Mouse (Mus musculus) leukemia stem cell, adult 10-12 weeks (primary cell): Measurements from ENCODE around the gene Mtf1. TPM values are rescaled to one million over a fixed set of nuclear protein-coding genes. Genes with fewer than 3 reads are reported as not detected.

Source experiments
- polyA plus RNA-seq: library from polyadenylated mRNA; stranded (reverse); fragments of >175 nt; gene quantifications from 2 replicates; pipeline ENCODE4 v1.2.3, GENCODE M21; 2012; ENCODE audit warnings: low replicate concordance

The Mtf1 gene
- 20.5 and 27.9 TPM in 2 replicates for polyA plus RNA-seq

GRCm38 (mm10) chr4:124801552-124802308 lies at the start of gene Mtf1:
Gene Mtf1, plus strand, starts transcription at chr4:124802104.

GRCm38 (mm10) chr4:124850261-124850913 lies 48.5 kb downstream of the Mtf1 start, which contains the start of gene Yrdc:
Gene Yrdc, plus strand, starts transcription at chr4:124850679.

GRCm38 (mm10) chr4:124850933-124851658 lies 49.2 kb downstream of the Mtf1 start, which contains the start of gene 1110065P20Rik:
Gene 1110065P20Rik, minus strand, starts transcription at chr4:124851196.

GRCm38 (mm10) chr4:124861283-124862188 lies 59.6 kb downstream of the Mtf1 start, which contains the start of gene Maneal:
Gene Maneal, minus strand, starts transcription at chr4:124862171.

GRCm38 (mm10) chr4:124880599-124880998 lies 78.7 kb downstream of the Mtf1 start, which contains the start of gene Epha10:
Gene Epha10, plus strand, starts transcription at chr4:124880899.

Other genes with a start within 250 kb of the Mtf1 start
- gene 3100002H09Rik, start 191.3 kb upstream of the Mtf1 start, polyA plus RNA-seq, result not detected in 2 replicates
- gene Pou3f1, start 145.3 kb upstream of the Mtf1 start, polyA plus RNA-seq, result 0.07 TPM in 1 of 2 replicates, not detected in the other
- 2.0 and 5.7 TPM in 2 replicates for gene Utp11, start 108.5 kb upstream of the Mtf1 start, polyA plus RNA-seq
- gene Fhl3, start 101.4 kb upstream of the Mtf1 start, polyA plus RNA-seq, result 4.7 and 5.2 TPM in 2 replicates
- gene Sf3a3, start 87.3 kb upstream of the Mtf1 start, polyA plus RNA-seq, result 12.2 and 18.6 TPM in 2 replicates
- gene Inpp5b, start 60.3 kb upstream of the Mtf1 start, polyA plus RNA-seq, result 13.6 and 14.0 TPM in 2 replicates
- 15.5 and 19.7 TPM in 2 replicates for gene Yrdc, start 48.6 kb downstream of the Mtf1 start, polyA plus RNA-seq
- gene 1110065P20Rik, start 49.1 kb downstream of the Mtf1 start, polyA plus RNA-seq, result 16.5 and 22.6 TPM in 2 replicates
- 0.06 TPM in 2 replicates for gene Maneal, start 60.1 kb downstream of the Mtf1 start, polyA plus RNA-seq
- not detected in 2 replicates for gene Epha10, start 78.8 kb downstream of the Mtf1 start, polyA plus RNA-seq
- 1.1 and 4.2 TPM in 2 replicates for gene 9930104L06Rik, start 134.9 kb downstream of the Mtf1 start, polyA plus RNA-seq
- gene Cdca8, start 137.2 kb downstream of the Mtf1 start, polyA plus RNA-seq, result 99.6 and 162 TPM in 2 replicates
- gene Rspo1, start 184.3 kb downstream of the Mtf1 start, polyA plus RNA-seq, result 0.37 TPM in 1 of 2 replicates, not detected in the other
- 11.9 and 46.5 TPM in 2 replicates for gene Gnl2, start 214.5 kb downstream of the Mtf1 start, polyA plus RNA-seq